Mouse (Mus musculus): ENCODE measurements around the gene Olfr1082.
"Not testable (repeated sequence)": the region's sequence is repeated elsewhere in the genome, so short reads cannot be mapped to it uniquely, and the experiment has no call there.

The Olfr1082 gene

DNA sequence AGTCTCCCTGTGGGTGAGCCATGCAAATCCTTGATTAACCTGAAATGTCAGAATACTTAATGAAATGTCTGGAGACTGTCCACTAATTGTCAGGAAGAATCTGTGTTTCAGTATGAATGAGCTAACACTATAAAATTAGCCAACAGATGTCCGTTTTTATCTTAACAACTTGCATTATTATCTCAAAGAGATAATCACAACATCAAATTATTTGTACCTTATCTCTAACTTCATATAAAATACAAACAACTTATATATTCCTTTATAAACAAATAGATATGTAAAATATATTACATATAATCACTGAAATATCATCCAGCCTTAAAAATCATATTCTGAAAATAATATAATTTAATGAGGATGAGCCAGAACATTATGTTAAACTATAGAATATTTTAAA is at the start of gene Olfr1082:
Gene Olfr1082 (minus strand): TSS at position 101 of the 400 bp plus-strand sequence.
- DNase-seq (ENCODE audit: low read depth, low spot score): not testable (repeated sequence)

DNA sequence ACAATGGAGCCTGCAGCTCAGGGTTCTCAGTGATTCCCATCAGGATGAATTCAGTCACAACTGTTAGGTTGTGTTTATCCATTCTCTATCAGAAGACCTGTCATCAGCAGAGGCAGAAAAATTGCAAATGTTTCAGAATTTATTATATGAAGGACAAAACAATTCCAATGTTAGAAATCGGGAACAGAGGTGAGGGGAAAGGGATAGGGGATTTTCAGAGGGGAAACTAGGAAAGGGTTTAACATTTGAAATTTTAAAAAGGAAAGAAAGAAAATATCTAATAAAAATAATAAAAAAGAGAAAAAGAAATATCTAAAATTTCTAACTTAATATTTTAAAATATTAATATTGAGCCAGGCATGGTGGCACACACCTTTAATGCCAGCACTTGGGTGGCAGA is 40.9 kb upstream of the Olfr1082 start, which contains the start of gene Olfr1084:
Gene Olfr1084 (minus strand): TSS at position 101 of the 400 bp plus-strand sequence.
- DNase-seq (ENCODE audit: low read depth, low spot score): not testable (repeated sequence)

GRCm38 (mm10) chr2:86558135-86558534 is 40.6 kb downstream of the Olfr1082 start, which contains the start of gene Olfr1080:
TSS of gene Olfr1080 (minus strand) at chr2:86558235.
- not testable (repeated sequence) for DNase-seq (ENCODE audit: low read depth, low spot score)

All from CD4-positive helper T cell, adult 2 months (primary cell).